Mouse (Mus musculus) liver, postnatal 0 days (tissue): Measurements from ENCODE around the gene Amz1.

Experiments used
- CTCF ChIP-seq: sonication (generic); IDR thresholded peaks from 2 replicates; pipeline ENCODE4 v1.5.1; 2016; ENCODE audit warnings: antibody characterized with exemption, low read depth
- EP300 ChIP-seq: IDR thresholded peaks from 2 replicates; pipeline ENCODE4 v1.6.1; 2016; ENCODE audit warnings: antibody characterized with exemption, low read depth, mild to moderate bottlenecking

DNA sequence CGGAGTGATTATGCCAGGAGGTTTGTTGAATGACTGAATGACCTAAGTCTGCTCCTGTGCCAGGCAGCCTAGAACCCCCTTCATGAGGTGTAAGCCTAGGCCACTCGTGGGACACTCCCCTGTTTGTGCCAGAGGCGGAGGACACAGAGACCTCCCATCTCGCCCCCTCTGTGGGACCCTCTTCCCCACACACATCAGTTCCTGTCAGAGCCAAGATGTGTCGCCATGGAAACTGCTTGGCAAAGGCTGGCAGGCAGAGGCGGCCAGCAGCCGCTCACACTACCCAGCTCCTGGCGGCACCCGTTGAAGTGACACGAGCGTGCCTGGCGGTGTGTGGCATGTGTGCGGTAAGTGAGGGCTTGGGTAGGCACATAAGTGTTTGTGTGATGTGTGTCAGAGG, at the start of gene Amz1:
- no peak for TF ChIP-seq EP300
- no peak for TF ChIP-seq CTCF
